Mouse (Mus musculus): ENCODE measurements around the gene Nacc1.

DNA sequence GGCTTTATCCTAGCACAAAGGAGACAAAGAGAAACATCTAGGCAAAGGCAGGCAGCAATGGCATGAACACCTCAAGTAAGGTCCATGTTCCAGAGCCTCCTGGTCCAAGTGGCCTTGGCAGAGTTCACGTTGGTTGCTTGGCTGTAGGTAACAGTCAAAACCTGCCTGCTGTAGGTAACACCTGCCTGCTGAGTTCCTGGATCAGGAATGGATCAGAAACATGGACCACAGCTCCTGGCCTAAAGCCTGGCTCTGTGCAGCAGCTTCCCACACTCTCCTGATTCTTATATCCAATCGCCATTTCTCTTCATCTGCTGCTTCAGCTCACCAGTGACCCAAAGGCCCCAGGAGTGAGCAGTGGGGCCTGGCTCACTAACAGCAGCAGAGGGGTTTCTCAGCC is 47.0 kb upstream of the Nacc1 start:
- TF ChIP-seq TAL1 (IDR thresholded peaks at IDR 0.05; ENCODE audit: low read length), result no peak
- no peak for TF ChIP-seq GATA1 (IDR thresholded peaks at IDR 0.05; ENCODE audit: low read length)
